Mouse (Mus musculus) heart, postnatal 10 days (tissue): ENCODE results near the gene Shld1. TPM values are rescaled to one million over a fixed set of nuclear protein-coding genes. Genes with fewer than 3 reads are reported as not detected.

Source experiments
- DNase-seq, 2 experiments: peaks; one replicate each; pipeline ENCODE4 v3.0.0; 2021
- intact Hi-C: fragments of 180-260 bp; cut with DNase I; formaldehyde crosslinking; loops from one replicate; pipeline ENCODE4 v1.15.1; 2025
- total RNA-seq, 2 experiments: library from RNA; stranded (reverse); gene quantifications; 2 replicates each; pipeline ENCODE4 v1.2.3; 2021

Shld1 gene
- 10 to 100 TPM in 1 of 2 experiments, 1 to 10 TPM in 1; 8.7 to 18.3 TPM for total RNA-seq

- intact Hi-C loops = loop anchor here (5.0 kb wide), 1 partner anchor 45 kb away; no protein-coding TSS in a partner anchor
- DNase-seq = peak; percentile 94 to 95
Measured at GRCm38 (mm10) chr2:132686756-132687737, at the start of gene Shld1. Shld1 (plus strand) TSS chr2:132686931.

DNA sequence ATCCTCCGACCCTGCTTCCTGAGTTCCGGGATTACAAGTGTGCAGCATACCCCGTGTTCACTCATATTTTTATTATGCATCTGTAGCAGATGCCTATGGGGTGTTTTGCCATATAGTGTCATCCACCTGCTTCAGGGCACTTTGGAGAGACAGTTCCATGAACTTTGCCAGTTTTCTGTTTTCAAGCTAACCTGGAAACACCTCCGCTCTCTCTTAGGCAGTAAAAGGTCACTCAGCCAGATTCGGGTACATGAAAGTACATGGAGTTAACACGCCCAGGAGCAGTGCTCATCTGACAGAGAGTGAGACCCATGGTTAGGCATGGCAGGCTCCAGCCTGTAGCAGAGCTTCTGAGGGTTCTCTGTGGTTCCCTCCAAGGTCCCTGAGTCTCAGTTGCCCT lies 48.4 kb upstream of the Shld1 start:
- DNase-seq = no peak
- intact Hi-C loops = loop anchor here (2.0 kb wide), 1 partner anchor 62 kb away; no protein-coding TSS in a partner anchor

- intact Hi-C loops = loop anchor here (2.0 kb wide), 1 partner anchor 63 kb away; no protein-coding TSS in a partner anchor
- DNase-seq = peak; percentile 54 to 61
Measured at GRCm38 (mm10) chr2:132639337-132639736, 47.4 kb upstream of the Shld1 start.

- intact Hi-C loops = loop anchor here (5.0 kb wide), 1 partner anchor 46 kb away; the partner anchor contains the start of gene Shld1
- no peak for DNase-seq
Measured at GRCm38 (mm10) chr2:132641196-132641595, 45.5 kb upstream of the Shld1 start.

GRCm38 (mm10) chr2:132643161-132643560 lies 43.6 kb upstream of the Shld1 start:
- intact Hi-C loops = loop anchor here (5.0 kb wide), 1 partner anchor 44 kb away; the partner anchor contains the start of gene Shld1
- DNase-seq = no peak

DNA sequence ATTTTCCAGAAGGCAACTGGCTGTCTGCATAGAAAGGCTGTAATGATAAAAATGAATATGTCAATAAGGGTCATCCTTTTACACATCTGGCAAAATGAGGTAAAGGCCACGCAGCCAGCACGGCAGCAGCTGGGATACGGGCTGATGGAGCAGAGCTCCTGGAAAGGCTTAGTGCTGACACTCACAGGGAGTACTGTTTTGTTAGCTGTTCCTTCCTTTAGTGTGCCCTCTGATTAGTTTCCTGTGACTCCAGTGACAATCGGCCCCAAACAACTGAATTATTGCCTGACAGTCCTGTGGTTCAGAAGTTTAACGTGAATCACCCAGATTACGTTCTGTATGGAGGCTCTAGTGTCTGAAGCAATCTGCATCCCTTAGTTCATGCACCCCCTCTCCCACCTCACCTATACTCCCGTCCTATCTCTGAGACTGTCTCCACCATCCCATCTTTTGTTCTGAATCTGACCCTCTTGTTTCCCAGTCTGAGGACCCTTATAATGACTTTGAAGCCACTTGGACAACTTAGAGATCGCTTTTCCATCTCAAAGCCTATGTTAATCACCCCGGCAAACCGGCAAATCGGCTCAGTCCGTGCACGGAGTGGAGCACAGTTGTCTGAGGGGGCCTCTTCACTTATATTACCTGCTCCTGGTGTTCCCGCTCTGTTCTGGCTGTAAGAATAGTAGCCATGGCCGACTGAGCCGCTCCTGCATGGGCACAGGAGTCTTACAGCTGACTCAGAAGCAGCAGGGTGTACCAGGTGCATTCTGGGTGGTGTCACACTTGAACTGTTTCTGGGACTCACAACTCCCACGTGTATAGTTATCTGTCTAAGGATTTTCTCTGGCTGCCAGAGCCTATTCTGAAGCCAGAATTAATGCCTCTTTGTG lies 39.6 kb upstream of the Shld1 start:
- no peak for DNase-seq
- intact Hi-C loops = no loop called here

DNA sequence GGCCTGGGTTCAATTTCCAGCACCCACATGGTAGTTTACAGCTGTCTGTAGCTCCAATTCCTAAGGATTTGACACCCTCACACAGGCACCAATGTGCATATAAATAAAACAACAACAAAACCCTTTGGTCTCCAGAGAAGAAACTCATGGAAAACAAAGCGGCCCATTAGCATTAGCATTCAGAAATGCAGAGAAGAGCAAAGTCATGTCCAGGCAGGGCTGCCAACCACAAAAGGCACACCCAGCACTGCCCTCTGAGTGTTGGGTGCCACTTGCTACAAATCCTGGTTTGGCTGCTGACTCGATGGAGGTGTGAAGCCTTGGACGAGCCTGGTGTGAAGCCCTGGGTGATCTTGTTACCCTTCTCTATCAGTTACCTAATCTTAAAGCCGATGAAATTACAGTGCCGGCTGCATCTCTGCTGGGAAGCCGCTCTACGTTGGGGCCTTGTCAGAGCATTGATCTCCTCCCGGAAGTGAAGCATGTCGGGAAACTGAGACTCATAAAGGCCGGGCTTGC lies 37.3 kb upstream of the Shld1 start:
- DNase-seq = no peak
- intact Hi-C loops = no loop called here

- DNase-seq = no peak
Measured at GRCm38 (mm10) chr2:132650546-132650945, 36.2 kb upstream of the Shld1 start.

DNA sequence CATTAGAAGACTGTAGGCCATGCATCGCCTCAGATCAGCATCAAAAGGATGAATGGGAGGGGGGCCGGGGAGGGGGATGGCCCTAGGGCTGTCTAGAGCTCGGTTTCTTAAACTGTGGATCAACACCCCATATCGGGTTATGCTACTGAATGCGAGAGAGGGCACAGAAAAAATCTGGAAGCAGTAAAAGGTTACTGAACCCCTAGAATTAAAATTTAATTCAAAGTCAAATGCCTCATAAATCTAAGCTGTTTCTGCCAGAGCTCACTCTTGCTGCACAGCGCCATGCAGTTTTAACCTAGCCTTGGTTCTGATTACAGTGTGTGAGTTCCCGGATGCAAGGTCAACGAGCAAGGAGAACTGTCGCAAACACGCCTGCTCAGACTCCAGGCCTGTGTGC lies 34.3 kb upstream of the Shld1 start:
- intact Hi-C loops = no loop called here

More at GRCm38 (mm10) chr2:132650546-132650945, 36.2 kb upstream of the Shld1 start:
- intact Hi-C loops = no loop called here

GRCm38 (mm10) chr2:132654834-132655495 lies 31.8 kb upstream of the Shld1 start:
- intact Hi-C loops = no loop called here
- no peak for DNase-seq

More for the DNA sequence above, 34.3 kb upstream of the Shld1 start:
- no peak for DNase-seq

DNA sequence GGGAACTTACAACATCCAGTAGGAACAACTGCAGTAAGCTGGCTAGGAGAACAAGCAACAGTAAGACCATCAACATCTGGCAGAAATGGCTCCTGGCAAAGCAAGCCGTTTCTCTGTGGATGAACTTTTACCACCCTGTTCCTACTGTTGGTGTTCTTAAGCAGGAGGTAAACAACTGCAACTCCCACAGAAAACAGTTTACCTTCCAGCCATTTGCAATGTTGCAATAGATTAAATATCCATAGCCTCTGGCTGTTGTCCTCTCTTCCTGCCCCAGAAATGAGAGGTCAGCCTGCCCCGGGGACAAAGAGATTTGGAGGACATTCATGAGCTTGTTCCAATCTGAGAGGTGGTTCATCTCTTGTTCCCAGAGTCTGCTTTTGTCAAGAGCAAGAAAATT lies 29.5 kb upstream of the Shld1 start:
- intact Hi-C loops = no loop called here

GRCm38 (mm10) chr2:132658412-132659120 lies 28.2 kb upstream of the Shld1 start:
- DNase-seq = no peak
- intact Hi-C loops = no loop called here

More for the DNA sequence above, 29.5 kb upstream of the Shld1 start:
- DNase-seq = no peak

GRCm38 (mm10) chr2:132669091-132669490 lies 17.6 kb upstream of the Shld1 start:
- no peak for DNase-seq
- intact Hi-C loops = no loop called here

DNA sequence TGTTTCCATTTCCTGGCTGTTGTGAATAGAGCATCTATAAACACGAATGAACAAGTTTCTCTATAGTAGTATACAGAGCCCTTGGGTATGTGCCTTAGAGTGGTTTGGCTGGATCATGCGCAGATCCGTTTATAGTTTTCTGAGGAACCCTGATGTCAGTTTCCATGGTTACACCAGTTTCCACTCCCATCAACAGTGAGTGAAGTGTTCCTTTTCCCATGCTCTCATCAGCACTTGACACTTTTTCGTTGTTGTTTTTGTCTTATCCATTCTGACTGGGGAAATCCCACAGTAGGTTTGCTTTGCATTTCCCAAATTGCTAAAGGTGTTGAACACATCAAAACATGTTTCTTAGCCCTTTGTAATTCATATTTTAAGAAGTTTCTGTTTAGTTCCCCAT lies 16.4 kb upstream of the Shld1 start:
- no peak for DNase-seq
- intact Hi-C loops = no loop called here

DNA sequence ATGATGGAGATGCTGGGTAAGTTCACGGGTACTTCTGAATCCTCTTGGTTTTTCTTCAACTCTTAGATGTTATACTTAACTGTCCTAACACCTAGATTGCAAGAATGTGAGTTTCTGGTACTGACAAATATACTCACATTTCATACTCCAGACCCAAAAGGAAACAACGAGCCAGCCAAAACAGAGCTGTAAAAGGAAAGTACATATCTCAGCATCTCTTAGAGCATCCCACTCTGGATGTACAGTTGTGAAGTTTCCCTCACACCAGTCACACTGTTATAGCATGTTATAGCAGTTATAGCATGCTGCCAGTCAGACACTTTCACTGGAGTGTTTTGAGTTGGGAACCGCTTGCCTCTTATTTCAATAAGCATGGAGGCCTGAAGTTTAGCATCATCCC lies 14.6 kb upstream of the Shld1 start:
- DNase-seq = no peak
- intact Hi-C loops = no loop called here

DNA sequence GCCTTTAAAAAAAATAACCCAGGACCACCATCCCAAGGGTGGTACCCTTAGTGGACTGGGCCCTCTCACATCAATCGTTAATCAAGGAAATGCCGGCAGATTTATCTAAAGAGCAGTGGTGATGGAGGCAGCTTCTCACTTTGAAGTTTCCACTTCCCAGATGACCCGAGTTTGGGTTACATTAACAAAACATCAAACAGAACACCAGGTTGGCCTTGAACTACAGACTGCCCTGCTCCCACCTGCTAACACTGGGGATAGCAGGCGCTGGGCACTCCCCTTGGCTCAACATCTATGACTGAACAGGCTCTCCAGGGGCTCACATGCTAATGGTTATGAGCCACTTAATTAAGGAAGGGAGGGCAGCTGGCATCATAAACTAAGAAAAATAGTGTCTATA lies 10.6 kb upstream of the Shld1 start:
- intact Hi-C loops = no loop called here
- DNase-seq = no peak

- no peak for DNase-seq
- intact Hi-C loops = loop anchor here (5.0 kb wide), 1 partner anchor 43 kb away; no protein-coding TSS in a partner anchor
Measured at GRCm38 (mm10) chr2:132685001-132685400, 1.7 kb upstream of the Shld1 start.

DNA sequence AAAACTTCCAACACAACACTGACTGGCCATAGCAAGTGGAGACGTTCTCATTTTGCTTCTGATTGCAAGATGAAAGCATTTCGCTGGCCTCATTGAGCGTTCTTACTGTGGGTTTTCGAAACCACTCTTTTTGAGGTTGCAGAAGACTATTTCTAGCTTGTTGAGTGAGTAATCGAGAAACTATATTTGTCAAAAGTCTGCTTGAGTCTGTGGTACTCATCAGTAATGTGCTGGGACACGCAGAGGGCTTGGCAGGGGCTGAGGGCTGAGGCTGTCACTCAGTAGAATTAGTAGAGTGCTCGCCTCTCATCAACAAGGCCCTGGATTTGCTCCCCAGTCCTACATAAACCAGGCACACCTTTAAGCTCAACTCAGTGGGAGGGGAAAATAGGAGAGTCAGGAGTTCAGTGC lies 1.9 kb downstream of the Shld1 start:
- intact Hi-C loops = loop anchor here (1.0 to 5.0 kb wide), 2 partner anchors 46 to 113 kb away; no protein-coding TSS in a partner anchor
- peak in 1 of 2 experiments; percentile 17 for DNase-seq

DNA sequence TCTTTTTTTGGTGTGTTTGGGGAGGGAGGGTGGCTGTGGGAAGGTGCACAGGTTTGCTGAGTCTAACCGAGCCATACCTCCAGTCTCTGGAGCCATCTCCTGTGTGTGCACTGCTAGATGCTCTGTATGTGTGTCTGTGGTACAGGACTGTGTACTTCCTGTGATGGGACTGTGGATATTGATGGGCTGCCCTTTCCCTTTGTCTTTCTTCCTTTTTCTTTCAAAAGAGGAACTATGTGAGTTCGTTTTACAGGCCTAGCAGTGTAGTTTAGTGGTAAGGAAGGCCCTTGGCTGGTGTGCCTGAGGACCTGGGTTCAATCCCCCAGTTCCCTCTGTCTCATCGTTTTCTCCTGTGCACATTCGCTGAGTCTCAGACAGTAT lies 2.4 kb downstream of the Shld1 start:
- peak in 1 of 2 experiments; percentile 8 for DNase-seq
- intact Hi-C loops = loop anchor here (1.0 to 5.0 kb wide), 2 partner anchors 47 to 114 kb away; no protein-coding TSS in a partner anchor
